Mouse (Mus musculus) lung, adult 2 months (tissue): ENCODE data around the gene 9130023H24Rik. TPM values are rescaled to one million over a fixed set of nuclear protein-coding genes. Genes with fewer than 3 reads are reported as not detected.

Experiments used
- DNase-seq: peaks from one replicate; pipeline ENCODE4 v3.0.0; 2022
- H3K4me1 ChIP-seq: fragments of 200-500 bp; 2 replicates; pipeline ENCODE4 v1.6.1; 2011; ENCODE audit warnings: low read length; ENCODE audit not compliant: control insufficient read depth, insufficient read depth
- H3K4me3 ChIP-seq: fragments of 200-500 bp; replicated peaks from 2 replicates; pipeline ENCODE3; 2011; ENCODE audit warnings: low read depth, mild to moderate bottlenecking, control low read depth, low read length; ENCODE audit errors: extremely low read depth
- CTCF ChIP-seq: fragments of 200-500 bp; IDR thresholded peaks from 2 replicates; pipeline ENCODE4 v1.5.1; 2011; ENCODE audit warnings: mild to moderate bottlenecking, low read length, control low read depth; ENCODE audit not compliant: insufficient read depth
- POLR2A ChIP-seq: fragments of 200-500 bp; IDR thresholded peaks from 2 replicates; pipeline ENCODE4 v1.6.1; 2011; ENCODE audit warnings: low read depth, mild to moderate bottlenecking, control low read depth, low read length, borderline replicate concordance; ENCODE audit errors: extremely low read depth
- WGBS: fragments of 180-500 bp; shearing (Covaris S2); methylation state at CpG from one replicate; pipeline ENCODE4 v1.1.7; 2018; 5-methylcytosine and 5-hydroxymethylcytosine counted together
- polyA plus RNA-seq: library from polyadenylated mRNA; depleted of rRNA; stranded (reverse); fragments of >200 nt; gene quantifications from 2 replicates; pipeline ENCODE4 v1.2.3, GENCODE M21; 2012; rRNA removed

9130023H24Rik gene
- polyA plus RNA-seq, 1 experiment = 3.1 TPM

DNA sequence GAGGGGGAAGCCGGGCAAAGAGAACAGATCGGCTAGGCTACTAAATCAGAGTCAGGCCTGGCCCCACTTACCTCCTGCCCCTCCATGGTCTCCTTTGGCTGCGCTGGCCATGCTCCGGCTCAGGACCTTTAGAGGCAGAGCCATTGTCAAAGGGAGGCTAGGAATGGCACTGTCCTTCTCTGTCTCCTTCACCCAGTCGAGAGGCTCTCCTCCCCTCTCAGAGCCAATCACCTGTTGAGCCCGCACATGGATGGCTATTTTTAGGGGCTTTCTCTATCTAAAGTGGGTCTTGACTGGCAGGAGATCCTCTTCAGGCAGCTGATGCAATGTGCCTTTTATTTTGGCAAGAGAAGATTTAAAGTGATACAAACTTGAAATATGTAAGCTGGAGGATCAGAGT is 31.7 kb downstream of the 9130023H24Rik start, which contains the start of gene Cox6a2:
Cox6a2 (minus strand) TSS at position 236 of the 400 bp plus-strand sequence.
- 64% methylated on average over 6 of the region's 6 CpGs for WGBS
- no peaks in the 10 kb centered on the region for H3K4me1 ChIP-seq
- H3K4me3 ChIP-seq = peak within 1 kb of the TSS; percentile 4
- peak; percentile 16 for DNase-seq
- TF ChIP-seq POLR2A (no peak), CTCF (no peak)

DNA sequence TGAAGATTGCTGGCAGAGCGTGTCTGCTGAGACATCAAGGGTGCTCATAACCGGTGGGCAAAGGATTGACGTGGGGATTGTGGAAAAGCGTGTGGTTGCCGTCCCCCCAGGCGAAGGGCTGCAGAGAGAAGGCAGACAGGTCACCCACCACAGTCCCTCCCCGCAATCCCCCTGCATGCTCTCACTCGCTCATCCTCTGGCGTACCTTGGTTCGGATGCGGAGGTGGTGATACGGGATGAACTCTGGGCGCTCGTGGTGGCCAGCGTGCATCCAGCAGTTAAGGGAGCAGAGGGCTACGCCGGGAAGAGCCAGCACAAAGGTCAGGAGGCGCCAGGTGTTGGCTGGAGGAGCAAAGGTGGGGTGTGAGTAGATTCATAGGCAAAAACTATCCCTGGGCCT is 32.1 kb downstream of the 9130023H24Rik start:
- Histone ChIP-seq H3K4me1 (no peaks in the 10 kb centered on the region), H3K4me3 (no peak overlapping the region)
- DNase-seq = no peak
- TF ChIP-seq CTCF = no peak
- no peak for TF ChIP-seq POLR2A
- WGBS = 80% methylated on average over 18 of the region's 18 CpGs

- no peak overlapping the region for H3K4me3 ChIP-seq
- 93% methylated on average over 8 of the region's 8 CpGs for WGBS
Observed at GRCm38 (mm10) chr7:128204179-128204578, 33.7 kb downstream of the 9130023H24Rik start.

DNA sequence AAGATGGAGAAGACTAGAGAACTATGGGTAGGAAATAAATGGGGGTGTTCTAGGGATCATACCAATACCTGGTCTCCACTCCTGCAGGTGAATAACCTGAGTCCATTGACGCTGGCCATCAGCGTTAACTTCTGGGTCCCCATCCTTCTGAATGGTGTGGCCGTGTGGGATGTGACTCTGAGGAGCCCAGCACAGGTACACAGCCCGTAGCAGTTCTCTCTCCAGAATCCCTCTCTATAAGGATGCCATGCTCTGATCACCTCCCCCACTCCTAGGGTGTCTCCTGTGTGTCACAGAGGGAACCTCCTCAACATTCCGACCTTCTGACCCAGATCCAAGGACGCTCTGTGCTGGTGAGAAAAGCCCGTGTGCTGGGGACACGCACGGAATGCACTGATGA is 34.8 kb downstream of the 9130023H24Rik start:
- WGBS = 85% methylated on average over 9 of the region's 9 CpGs
- DNase-seq = no peak
- H3K4me1 ChIP-seq = no peaks in the 10 kb centered on the region
- TF ChIP-seq CTCF (no peak), POLR2A (no peak)
- no peak overlapping the region for H3K4me3 ChIP-seq

More at GRCm38 (mm10) chr7:128204179-128204578, 33.7 kb downstream of the 9130023H24Rik start:
- TF ChIP-seq POLR2A (no peak), CTCF (no peak)
- DNase-seq = no peak
- no peaks in the 10 kb centered on the region for H3K4me1 ChIP-seq

DNA sequence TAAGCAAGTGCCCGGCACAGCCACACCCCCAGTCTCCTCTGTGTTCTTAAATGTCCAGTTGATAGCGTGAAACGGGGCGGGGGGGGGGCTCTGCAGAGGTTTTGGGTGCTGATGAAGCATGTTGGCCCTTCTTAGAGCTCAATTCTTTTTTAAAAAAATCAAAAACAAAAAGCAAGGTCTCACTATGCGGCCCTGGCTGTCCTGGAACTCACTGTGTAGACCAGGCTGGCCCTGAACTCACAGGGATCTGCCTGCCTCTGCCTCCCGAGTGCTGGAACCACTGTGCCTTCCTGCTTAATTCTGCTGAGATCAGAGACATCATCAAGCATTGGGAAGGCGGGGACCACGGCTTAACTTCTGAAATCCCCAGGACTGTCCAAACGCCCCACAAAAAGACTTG is 36.2 kb downstream of the 9130023H24Rik start:
- 90% methylated on average over 9 of the region's 9 CpGs for WGBS

More for the DNA sequence above, 36.2 kb downstream of the 9130023H24Rik start:
- Histone ChIP-seq H3K4me1 (no peaks in the 10 kb centered on the region), H3K4me3 (no peak overlapping the region)
- no peak for DNase-seq
- TF ChIP-seq CTCF = no peak
- TF ChIP-seq POLR2A = no peak

Other genes with a start within 250 kb of the 9130023H24Rik start
- 28.0 and 66.7 TPM in 2 replicates for gene Pycard, start 244.2 kb downstream of the 9130023H24Rik start, polyA plus RNA-seq
- 5.1 and 15.4 TPM in 2 replicates for gene Trim72, start 234.1 kb downstream of the 9130023H24Rik start, polyA plus RNA-seq
- 25.2 and 27.6 TPM in 2 replicates for gene Itgam, start 175.4 kb downstream of the 9130023H24Rik start, polyA plus RNA-seq
- 0.07 and 0.12 TPM in 2 replicates for gene Gm49368, start 175.3 kb downstream of the 9130023H24Rik start, polyA plus RNA-seq
- 20.6 and 25.0 TPM in 2 replicates for gene Itgax, start 108.5 kb downstream of the 9130023H24Rik start, polyA plus RNA-seq
- gene Itgad, start 83.7 kb downstream of the 9130023H24Rik start, polyA plus RNA-seq = 0.50 and 0.56 TPM in 2 replicates
- gene Cox6a2, start 31.6 kb downstream of the 9130023H24Rik start, polyA plus RNA-seq = 186 and 243 TPM in 2 replicates
- gene Armc5, start 689 bp downstream of the 9130023H24Rik start, polyA plus RNA-seq = 41.3 and 45.2 TPM in 2 replicates
- 131 and 150 TPM in 2 replicates for gene Tgfb1i1, start 8.8 kb upstream of the 9130023H24Rik start, polyA plus RNA-seq
- 0.09 and 0.24 TPM in 2 replicates for gene Slc5a2, start 27.6 kb upstream of the 9130023H24Rik start, polyA plus RNA-seq
- 59.4 and 59.9 TPM in 2 replicates for gene BC017158, start 60.1 kb upstream of the 9130023H24Rik start, polyA plus RNA-seq
- 11.1 and 13.7 TPM in 2 replicates for gene Rgs10, start 180.7 kb upstream of the 9130023H24Rik start, polyA plus RNA-seq
- 16.4 and 27.5 TPM in 2 replicates for gene Tial1, start 223.7 kb upstream of the 9130023H24Rik start, polyA plus RNA-seq